Mouse (Mus musculus) thymus, adult 2 months (tissue): ENCODE results near the gene Nudt21. TPM values are rescaled to one million over a fixed set of nuclear protein-coding genes. Genes with fewer than 3 reads are reported as not detected.

Experiments used
- DNase-seq: peaks from one replicate; pipeline ENCODE4 v3.0.0; 2021
- H3K27ac ChIP-seq: fragments of 200-500 bp; 2 replicates; pipeline ENCODE4 v1.5.1; 2012; ENCODE audit warnings: low read length, control low read depth; ENCODE audit not compliant: control insufficient read depth, insufficient read depth
- H3K27me3 ChIP-seq: fragments of 200-500 bp; 2 replicates; pipeline ENCODE4 v1.6.1; 2012; ENCODE audit warnings: mild to moderate bottlenecking, low read length, moderate library complexity, mixed read lengths; ENCODE audit not compliant: control insufficient read depth, insufficient read depth
- H3K36me3 ChIP-seq: fragments of 200-500 bp; 2 replicates; pipeline ENCODE4 v1.6.1; 2012; ENCODE audit warnings: mild to moderate bottlenecking, low read length, moderate library complexity; ENCODE audit not compliant: control insufficient read depth, insufficient read depth
- H3K4me1 ChIP-seq: fragments of 200-500 bp; replicated peaks from 2 replicates; pipeline ENCODE4 v1.6.1; 2012; ENCODE audit warnings: low read length; ENCODE audit not compliant: control insufficient read depth, insufficient read depth
- H3K4me3 ChIP-seq: fragments of 200-500 bp; 2 replicates; pipeline ENCODE4 v1.5.1; 2012; ENCODE audit warnings: mild to moderate bottlenecking, low read length, control low read depth, moderate library complexity; ENCODE audit not compliant: control insufficient read depth, insufficient read depth
- CTCF ChIP-seq: fragments of 200-500 bp; IDR thresholded peaks from 2 replicates; pipeline ENCODE4 v1.5.1; 2012; ENCODE audit warnings: mild to moderate bottlenecking, control low read depth, low read length, moderate library complexity, borderline replicate concordance; ENCODE audit not compliant: control insufficient read depth, poor library complexity, insufficient read depth; ENCODE audit errors: extremely low read depth
- POLR2A ChIP-seq: fragments of 200-500 bp; IDR thresholded peaks from 2 replicates; pipeline ENCODE4 v1.6.1; 2012; ENCODE audit warnings: mild to moderate bottlenecking, low read length, control low read depth, moderate library complexity; ENCODE audit not compliant: control insufficient read depth, poor library complexity, insufficient read depth; ENCODE audit errors: extremely low read depth
- WGBS: fragments of 180-500 bp; shearing (Covaris S2); methylation state at CpG from one replicate; pipeline ENCODE4 v1.1.7; 2018; 5-methylcytosine and 5-hydroxymethylcytosine counted together
- polyA plus RNA-seq: library from polyadenylated mRNA; depleted of rRNA; stranded (reverse); fragments of >200 nt; gene quantifications from 2 replicates; pipeline ENCODE4 v1.2.3, GENCODE M21; 2012

The Nudt21 gene
- polyA plus RNA-seq, 1 experiment = 67.4 TPM

GRCm38 (mm10) chr8:94004139-94004538 is 32.7 kb downstream of the Nudt21 start:
- Histone ChIP-seq H3K27ac (no peak overlapping the region), H3K27me3 (no peaks in the 10 kb centered on the region), H3K4me3 (no peak overlapping the region), H3K36me3 (peaks cover 22% of the 10 kb centered on the region), H3K4me1 (peaks cover 3% of the 10 kb centered on the region)
- TF ChIP-seq CTCF (no peak), POLR2A (no peak)
- no peak for DNase-seq
- WGBS = 98% methylated on average over 9 of the region's 9 CpGs

DNA sequence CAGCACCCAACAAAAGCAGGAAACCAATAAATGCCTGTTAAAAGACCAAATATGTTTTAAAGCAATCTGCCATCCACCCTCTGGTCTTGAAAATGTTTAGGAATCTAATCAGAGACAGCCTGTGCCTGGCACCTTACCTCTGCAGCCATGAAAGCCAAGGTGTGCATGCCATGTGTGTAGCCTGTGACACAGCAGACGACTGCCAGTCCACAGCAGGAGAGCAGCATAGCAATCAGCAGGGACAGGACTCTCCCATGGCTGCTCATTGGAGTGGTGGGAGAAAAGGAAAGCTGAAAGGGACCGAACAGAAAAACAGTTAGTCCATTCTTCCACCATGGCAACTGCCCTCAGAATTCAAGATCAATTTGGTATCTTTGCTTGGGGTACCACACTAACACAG is 37.9 kb downstream of the Nudt21 start:
- peaks cover 33% of the 10 kb centered on the region for H3K36me3 ChIP-seq
- no peaks in the 10 kb centered on the region for H3K4me1 ChIP-seq
- TF ChIP-seq CTCF = no peak
- TF ChIP-seq POLR2A = no peak
- H3K27ac ChIP-seq = no peak overlapping the region
- no peak for DNase-seq
- 96% methylated on average over 2 of the region's 2 CpGs for WGBS
- no peaks in the 10 kb centered on the region for H3K27me3 ChIP-seq
- H3K4me3 ChIP-seq = no peak overlapping the region

DNA sequence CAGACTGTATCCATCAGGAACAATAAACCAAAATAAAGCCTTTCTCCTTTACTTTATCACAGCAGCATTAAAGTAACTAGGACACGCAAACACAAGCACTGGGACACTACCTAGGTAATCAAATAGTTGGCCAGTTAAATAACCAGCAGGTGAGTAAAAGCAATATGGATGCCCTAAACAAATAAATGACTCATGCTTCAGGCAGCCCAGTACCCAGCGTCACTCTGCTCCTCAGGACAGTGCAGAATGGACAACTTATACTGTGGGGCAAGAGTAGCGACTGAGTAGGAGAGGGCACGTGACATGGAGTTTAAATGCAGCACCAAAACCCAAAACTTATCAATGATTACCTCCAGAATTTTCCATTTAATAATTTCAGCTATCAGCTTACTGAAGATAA is 47.1 kb downstream of the Nudt21 start:
- no peaks in the 10 kb centered on the region for H3K4me1 ChIP-seq
- no peak overlapping the region for H3K4me3 ChIP-seq
- no peak for TF ChIP-seq POLR2A
- TF ChIP-seq CTCF = no peak
- no peak overlapping the region for H3K27ac ChIP-seq
- DNase-seq = no peak
- no peaks in the 10 kb centered on the region for H3K27me3 ChIP-seq
- peaks cover 18% of the 10 kb centered on the region; the same call in 1 of the 2 replicates for H3K36me3 ChIP-seq
- WGBS = 98% methylated on average over 4 of the region's 4 CpGs

GRCm38 (mm10) chr8:93984731-93985130 is 52.1 kb downstream of the Nudt21 start:
- H3K4me1 ChIP-seq = no peaks in the 10 kb centered on the region
- WGBS = 97% methylated on average over 3 of the region's 3 CpGs
- no peak overlapping the region for H3K27ac ChIP-seq
- TF ChIP-seq POLR2A = no peak
- TF ChIP-seq CTCF = no peak
- DNase-seq = no peak
- no peaks in the 10 kb centered on the region for H3K27me3 ChIP-seq
- H3K36me3 ChIP-seq = peaks cover 49% of the 10 kb centered on the region
- no peak overlapping the region for H3K4me3 ChIP-seq

DNA sequence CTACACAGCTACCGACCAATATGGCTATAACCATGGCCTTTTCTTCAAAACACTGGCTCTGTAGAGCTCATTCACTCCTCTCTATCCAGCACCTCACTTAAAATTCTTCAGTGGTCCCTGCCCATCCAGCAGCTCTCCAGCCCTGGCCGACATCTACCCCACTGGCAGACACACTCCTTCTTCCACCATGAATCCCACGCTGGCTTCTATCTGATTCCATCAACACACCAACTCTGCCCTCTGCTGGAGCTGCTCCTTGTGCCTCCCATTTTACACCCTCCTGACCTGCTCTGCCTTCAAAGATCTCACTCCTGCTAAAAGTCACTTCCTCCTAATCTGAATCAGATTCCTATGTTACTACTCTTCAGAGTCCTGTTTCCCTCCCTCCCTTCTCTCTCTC is 53.0 kb downstream of the Nudt21 start:
- peaks cover 58% of the 10 kb centered on the region for H3K36me3 ChIP-seq
- 98% methylated on average over 3 of the region's 3 CpGs for WGBS

GRCm38 (mm10) chr8:93981679-93982215 is 55.1 kb downstream of the Nudt21 start:
- no peaks in the 10 kb centered on the region for H3K4me1 ChIP-seq
- peaks cover 54% of the 10 kb centered on the region for H3K36me3 ChIP-seq
- WGBS = 92% methylated on average over 5 of the region's 5 CpGs
- H3K27ac ChIP-seq = no peak overlapping the region
- no peak for DNase-seq
- H3K27me3 ChIP-seq = no peaks in the 10 kb centered on the region
- TF ChIP-seq POLR2A (no peak), CTCF (no peak)
- H3K4me3 ChIP-seq = no peak overlapping the region

More for the DNA sequence above, 53.0 kb downstream of the Nudt21 start:
- Histone ChIP-seq H3K4me3 (no peak overlapping the region), H3K27me3 (no peaks in the 10 kb centered on the region), H3K4me1 (no peaks in the 10 kb centered on the region), H3K27ac (no peak overlapping the region)
- no peak for DNase-seq
- no peak for TF ChIP-seq CTCF
- TF ChIP-seq POLR2A = no peak

- no peak for DNase-seq
- Histone ChIP-seq H3K36me3 (peaks cover 60% of the 10 kb centered on the region), H3K4me3 (no peak overlapping the region), H3K4me1 (no peaks in the 10 kb centered on the region), H3K27me3 (no peaks in the 10 kb centered on the region), H3K27ac (no peak overlapping the region)
- 95% methylated on average over 4 of the region's 4 CpGs for WGBS
- TF ChIP-seq CTCF = no peak
- no peak for TF ChIP-seq POLR2A
These were observed 56.7 kb downstream of the Nudt21 start for GRCm38 (mm10) chr8:93980141-93980540.
